Mouse (Mus musculus) heart, adult 18-20 months (tissue): ENCODE results near the gene Wbp11. TPM values are rescaled to one million over a fixed set of nuclear protein-coding genes. Genes with fewer than 3 reads are reported as not detected.
A peak's percentile ranks its signal among the peaks of the same experiment; 100 is the strongest.

Experiments
- DNase-seq, 2 experiments: peaks; one replicate each; pipeline ENCODE4 v3.0.0; 2021 to 2022; ENCODE audit warnings: mixed read lengths in 1 of 2
- long read RNA-seq, 2 experiments: library from polyadenylated mRNA; stranded (forward); transcript quantifications; one replicate each; pipeline ENCODE4 v2.0.0; 2021
- total RNA-seq, 2 experiments: library from RNA; stranded (reverse); gene quantifications; 2 replicates each; pipeline ENCODE4 v1.2.3; 2021

Wbp11 gene
- 10 to 100 TPM; 53.4 to 64.0 TPM for total RNA-seq
- long read RNA-seq, experiment 1, transcript Wbp11-201 (12 exons, 2,739 nt) = major isoform, 56 of 67 reads
- long read RNA-seq, experiment 1, partial matches to known transcripts = 6 of 67 reads
- long read RNA-seq, experiment 1, other reads (novel, unspliced or antisense) = 5 of 67 reads
- long read RNA-seq, experiment 2, transcript Wbp11-201 (12 exons, 2,739 nt) = major isoform, 24 of 32 reads
- long read RNA-seq, experiment 2, partial matches to known transcripts = 7 of 32 reads
- long read RNA-seq, experiment 2, other reads (novel, unspliced or antisense) = 1 of 32 reads

- peak; percentile 97 to 98 for DNase-seq
These were observed at the start of gene Wbp11 for GRCm38 (mm10) chr6:136827881-136828561. Gene Wbp11, minus strand, starts transcription at chr6:136828233.

GRCm38 (mm10) chr6:136875670-136876069, 47.6 kb upstream of the Wbp11 start, which contains the start of gene Mgp:
Gene Mgp, minus strand, starts transcription at chr6:136875823.
- DNase-seq = peak; percentile 80 to 82

GRCm38 (mm10) chr6:136874599-136874998, 46.6 kb upstream of the Wbp11 start:
- DNase-seq = peak; percentile 54 to 68

- DNase-seq = no peak
These were observed 40.9 kb upstream of the Wbp11 start for GRCm38 (mm10) chr6:136868921-136869320.

GRCm38 (mm10) chr6:136866150-136866549, 38.1 kb upstream of the Wbp11 start:
- DNase-seq = no peak

GRCm38 (mm10) chr6:136865360-136865759, 37.3 kb upstream of the Wbp11 start:
- DNase-seq = no peak

GRCm38 (mm10) chr6:136861020-136861419, 33.0 kb upstream of the Wbp11 start:
- peak; percentile 60 to 79 for DNase-seq

GRCm38 (mm10) chr6:136858420-136858819, 30.4 kb upstream of the Wbp11 start:
- DNase-seq = peak in 1 of 2 experiments; percentile 59

GRCm38 (mm10) chr6:136857873-136858260, 29.8 kb upstream of the Wbp11 start:
- DNase-seq = peak in 1 of 2 experiments; percentile 84

- DNase-seq = peak; percentile 58 to 79
These were observed 29.3 kb upstream of the Wbp11 start, which contains the start of gene Art4 for GRCm38 (mm10) chr6:136857186-136857872. Gene Art4, minus strand, starts transcription at chr6:136857733.

GRCm38 (mm10) chr6:136856071-136856636, 28.1 kb upstream of the Wbp11 start:
- peak; percentile 50 to 65 for DNase-seq

GRCm38 (mm10) chr6:136855183-136855582, 27.1 kb upstream of the Wbp11 start:
- no peak for DNase-seq

GRCm38 (mm10) chr6:136854361-136854781, 26.3 kb upstream of the Wbp11 start:
- no peak for DNase-seq

GRCm38 (mm10) chr6:136852762-136853161, 24.7 kb upstream of the Wbp11 start:
- DNase-seq = no peak

- no peak for DNase-seq
These were observed 24.3 kb upstream of the Wbp11 start for GRCm38 (mm10) chr6:136852348-136852747.

- no peak for DNase-seq
These were observed 22.2 kb upstream of the Wbp11 start for GRCm38 (mm10) chr6:136850267-136850666.

- no peak for DNase-seq
These were observed 20.9 kb upstream of the Wbp11 start for GRCm38 (mm10) chr6:136848971-136849370.

- DNase-seq = no peak
These were observed 20.4 kb upstream of the Wbp11 start for GRCm38 (mm10) chr6:136848399-136848798.

- peak; percentile 56 to 78 for DNase-seq
These were observed 19.8 kb upstream of the Wbp11 start for GRCm38 (mm10) chr6:136847790-136848189.

GRCm38 (mm10) chr6:136847267-136847666, 19.2 kb upstream of the Wbp11 start:
- no peak for DNase-seq

- no peak for DNase-seq
These were observed 17.9 kb upstream of the Wbp11 start for GRCm38 (mm10) chr6:136845706-136846480.

GRCm38 (mm10) chr6:136844903-136845302, 16.9 kb upstream of the Wbp11 start:
- DNase-seq = no peak
